Mouse (Mus musculus) lung, embryonic 14.5 days (tissue): ENCODE results near the gene Zbtb20. TPM values are rescaled to one million over a fixed set of nuclear protein-coding genes. Genes with fewer than 3 reads are reported as not detected.
"Not testable (repeated sequence)": the region's sequence is repeated elsewhere in the genome, so short reads cannot be mapped to it uniquely, and the experiment has no call there.

ENCODE experiments used
- ATAC-seq: fragments of 200-750 bp; cut with Nextera tagmentation; 2 replicates; pipeline ENCODE4 v1.8.0; 2017; ENCODE audit warnings: mild to moderate bottlenecking, moderate TSS enrichment, moderate library complexity; ENCODE audit not compliant: insufficient read depth
- DNase-seq: peaks from one replicate; pipeline ENCODE4 v3.0.0-alpha.2; 2015
- H3K27ac ChIP-seq: fragments of 300-500 bp; sonication (generic); 2 replicates; pipeline ENCODE4 v1.5.1; 2014; ENCODE audit warnings: low read depth, mild to moderate bottlenecking, moderate library complexity
- H3K27me3 ChIP-seq: fragments of 300-500 bp; sonication (generic); 2 replicates; pipeline ENCODE4 v1.6.1; 2014; ENCODE audit warnings: low read length, control low read depth; ENCODE audit not compliant: insufficient read depth
- H3K36me3 ChIP-seq: fragments of 300-500 bp; sonication (generic); 2 replicates; pipeline ENCODE4 v1.6.1; 2014; ENCODE audit warnings: control low read depth; ENCODE audit not compliant: insufficient read depth
- H3K4me1 ChIP-seq: fragments of 300-500 bp; sonication (generic); 2 replicates; pipeline ENCODE4 v1.6.1; 2014; ENCODE audit warnings: antibody characterized with exemption, control low read depth; ENCODE audit not compliant: insufficient read depth
- H3K4me2 ChIP-seq: fragments of 300-500 bp; sonication (generic); 2 replicates; pipeline ENCODE4 v1.6.1; 2014; ENCODE audit warnings: mild to moderate bottlenecking
- H3K4me3 ChIP-seq: fragments of 300-500 bp; sonication (generic); 2 replicates; pipeline ENCODE4 v1.5.1; 2014; ENCODE audit warnings: low read depth, low read length
- H3K9ac ChIP-seq: fragments of 300-500 bp; sonication (generic); 2 replicates; pipeline ENCODE4 v1.6.1; 2014
- H3K9me3 ChIP-seq: fragments of 300-500 bp; sonication (generic); 2 replicates; pipeline ENCODE4 v1.6.1; 2016; ENCODE audit warnings: low read depth, low read length, control low read depth
- CTCF ChIP-seq: IDR thresholded peaks from 2 replicates; pipeline ENCODE4 v1.5.1; 2016; ENCODE audit warnings: antibody characterized with exemption, low read depth
- WGBS: fragments of 180-500 bp; shearing (Covaris S2); extraction: QIAGEN DNeasy Blood & Tissue Kit; methylation state at CpG from one replicate; pipeline ENCODE4 v1.1.7; 2014; 5-methylcytosine and 5-hydroxymethylcytosine counted together
- polyA plus RNA-seq: library from polyadenylated mRNA; unstranded; fragments of >200 nt; fragmentation: Nextera tagmentation; extraction: Ambion mirVana; gene quantifications from 2 replicates; pipeline ENCODE4 v1.2.1, GENCODE M21; 2014

Zbtb20 gene
- polyA plus RNA-seq, 1 experiment from 2014 or later, result 17.6 TPM

GRCm38 (mm10) chr16:42919992-42920760 is 44.5 kb downstream of the Zbtb20 start:
- WGBS, result 87% methylated on average over 5 of the region's 5 CpGs

GRCm38 (mm10) chr16:42921436-42921835 is 45.8 kb downstream of the Zbtb20 start:
- ATAC-seq, result no peak
- Histone ChIP-seq H3K4me2 (no peak overlapping the region), H3K27me3 (no peaks in the 10 kb centered on the region), H3K9me3 (no peaks in the 10 kb centered on the region), H3K36me3 (no peaks in the 10 kb centered on the region), H3K27ac (no peak overlapping the region), H3K4me1 (no peaks in the 10 kb centered on the region), H3K9ac (no peak overlapping the region), H3K4me3 (no peak overlapping the region)
- no peak for TF ChIP-seq CTCF
- no peak for DNase-seq
- whole genome bisulfite sequencing, result 68% methylated on average over 4 of the region's 4 CpGs

More at GRCm38 (mm10) chr16:42919992-42920760, 44.5 kb downstream of the Zbtb20 start:
- no peak overlapping the region for H3K4me3 ChIP-seq
- H3K27ac ChIP-seq, result no peak overlapping the region
- no peaks in the 10 kb centered on the region for H3K9me3 ChIP-seq
- H3K4me1 ChIP-seq, result no peaks in the 10 kb centered on the region
- H3K36me3 ChIP-seq, result no peaks in the 10 kb centered on the region
- DNase-seq (no peak), ATAC-seq (no peak)
- no peak for TF ChIP-seq CTCF
- no peak overlapping the region for H3K4me2 ChIP-seq
- no peak overlapping the region for H3K9ac ChIP-seq
- no peaks in the 10 kb centered on the region for H3K27me3 ChIP-seq

- DNase-seq (no peak), ATAC-seq (no peak)
- Histone ChIP-seq H3K4me2 (no peak overlapping the region), H3K4me3 (no peak overlapping the region), H3K27me3 (no peaks in the 10 kb centered on the region), H3K9ac (no peak overlapping the region), H3K4me1 (no peaks in the 10 kb centered on the region), H3K27ac (no peak overlapping the region), H3K36me3 (no peaks in the 10 kb centered on the region), H3K9me3 (no peaks in the 10 kb centered on the region)
- TF ChIP-seq CTCF, result no peak
- 47% methylated on average over 2 of the region's 2 CpGs for WGBS
Observed at GRCm38 (mm10) chr16:42938211-42938610, 62.5 kb downstream of the Zbtb20 start.

- no peaks in the 10 kb centered on the region for H3K9me3 ChIP-seq
- 58% methylated on average over 4 of the region's 4 CpGs for WGBS
- no peak for DNase-seq
Observed at GRCm38 (mm10) chr16:42947016-42947415, 71.3 kb downstream of the Zbtb20 start.

GRCm38 (mm10) chr16:42955401-42955800 is 79.7 kb downstream of the Zbtb20 start:
- H3K9ac ChIP-seq, H3K9me3 ChIP-seq, H3K4me2 ChIP-seq, H3K4me3 ChIP-seq, H3K4me1 ChIP-seq, H3K27ac ChIP-seq, ATAC-seq, H3K36me3 ChIP-seq, H3K27me3 ChIP-seq, DNase-seq: not testable (repeated sequence)
- 92% methylated on average over 17 of the region's 17 CpGs for WGBS

More at GRCm38 (mm10) chr16:42947016-42947415, 71.3 kb downstream of the Zbtb20 start:
- Histone ChIP-seq H3K36me3 (no peaks in the 10 kb centered on the region), H3K9ac (no peak overlapping the region), H3K4me3 (no peak overlapping the region), H3K27ac (no peak overlapping the region), H3K27me3 (no peaks in the 10 kb centered on the region), H3K4me1 (no peaks in the 10 kb centered on the region), H3K4me2 (no peak overlapping the region)
- TF ChIP-seq CTCF, result no peak
- no peak for ATAC-seq

- Histone ChIP-seq H3K4me1 (no peaks in the 10 kb centered on the region), H3K36me3 (no peaks in the 10 kb centered on the region), H3K4me2 (no peak overlapping the region), H3K9me3 (no peaks in the 10 kb centered on the region), H3K27ac (no peak overlapping the region), H3K4me3 (no peak overlapping the region), H3K9ac (no peak overlapping the region), H3K27me3 (no peaks in the 10 kb centered on the region)
- DNase-seq (no peak), ATAC-seq (no peak)
- WGBS, result 81% methylated on average over 2 of the region's 2 CpGs
- TF ChIP-seq CTCF, result no peak
Observed at GRCm38 (mm10) chr16:42972872-42973271, 97.2 kb downstream of the Zbtb20 start.

GRCm38 (mm10) chr16:42998896-42999295 is 123.2 kb downstream of the Zbtb20 start:
- Histone ChIP-seq H3K27ac (no peak overlapping the region), H3K4me3 (no peak overlapping the region), H3K4me1 (no peaks in the 10 kb centered on the region), H3K27me3 (no peaks in the 10 kb centered on the region), H3K9ac (no peak overlapping the region), H3K4me2 (no peak overlapping the region), H3K36me3 (no peaks in the 10 kb centered on the region), H3K9me3 (no peaks in the 10 kb centered on the region)
- ATAC-seq, result no peak
- DNase-seq, result no peak
- no peak for TF ChIP-seq CTCF
- 56% methylated on average over 1 of the region's 1 CpGs for WGBS
